Mouse (Mus musculus): ENCODE data around the gene Gramd1b.

Gene Gramd1b

GRCm38 (mm10) chr9:40245974-40246665 is 285.1 kb downstream of the Gramd1b start:
- no peak for DNase-seq

- no peak for DNase-seq
These were observed 285.7 kb downstream of the Gramd1b start for GRCm38 (mm10) chr9:40245466-40245865.

Measured in B cell, adult 2 months (primary cell).